Comparison of ENCODE assay signal across 26 mouse cellular contexts in the genomic region with DNA sequence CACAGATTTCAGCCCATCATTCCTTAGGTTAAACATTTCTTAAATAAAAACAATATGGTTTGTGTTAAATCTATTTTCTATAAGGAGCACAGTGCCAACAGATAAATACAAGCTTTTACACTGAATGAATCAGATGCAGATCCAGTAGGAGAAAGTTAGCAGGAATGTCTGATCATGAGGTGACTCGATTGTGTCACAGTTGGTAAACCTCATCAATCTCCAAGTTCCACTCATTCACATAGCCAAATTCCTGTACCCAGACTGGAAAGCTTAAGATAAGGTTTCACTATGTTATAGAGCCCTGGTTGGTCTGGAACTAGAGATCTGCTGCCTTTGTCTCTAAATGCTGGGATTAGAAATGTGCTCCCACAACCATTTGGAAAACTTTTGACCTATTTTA. TPM values are rescaled to one million over a fixed set of nuclear protein-coding genes. Genes with fewer than 3 reads are reported as not detected.
A peak's percentile ranks its signal among the peaks of the same experiment; 100 is the strongest.
DNase-seq lines count a peak whose midpoint lies in the region; ATAC-seq and TF ChIP-seq lines count a peak whose summit lies in the region.
"Had no signal": no experiment of that assay in that cellular context is flagged by ENCODE, and none has a peak within 500 bp of the region (broad histone marks: within the 10 kb centered on the region; RNA-seq: fewer than 3 reads in every experiment).

No protein-coding gene starts in this region.

- peaks cover 74% of the 10 kb centered on the region for H3K4me1 ChIP-seq in liver, embryonic 12.5 days
- peaks cover 45% of the 10 kb centered on the region for H3K4me1 ChIP-seq in liver, embryonic 11.5 days (replicated peaks; ENCODE audit: control insufficient read depth, insufficient read depth, low read length)
- H3K4me1 ChIP-seq in MEL (ENCODE audit: control insufficient read depth in 1 of 2, insufficient read depth in 2 of 2, low read length in 2 of 2): peaks cover 25 to 70% of the 10 kb centered on the region in 2 experiments

- no peak for TF ChIP-seq EP300 in MEL (IDR thresholded peaks at IDR 0.05; ENCODE audit: low read depth in 1 of 2, low read length in 2 of 2)

- H3K27ac ChIP-seq in gastrocnemius, adult 2 months: 0 out of 2 replicates have a peak overlapping the region, but pooled peaks have one; percentile 32
- H3K27ac ChIP-seq in liver, embryonic 12.5 days: 0 out of 2 replicates have a peak overlapping the region, but pooled peaks have one; percentile 10
- H3K27ac ChIP-seq in liver, embryonic 11.5 days (ENCODE audit: low read depth, low read length): no peak overlapping the region
- peak overlapping the region; percentile 36 for H3K27ac ChIP-seq in MEL (ENCODE audit: control insufficient read depth, low read depth, low read length)
- H3K27ac ChIP-seq: embryonic facial prominence, embryonic 10.5 days; embryonic facial prominence, embryonic 13.5 days; forebrain, embryonic 12.5 days; forebrain, embryonic 15.5 days; heart, adult 2 months; hindbrain, embryonic 12.5 days; hindbrain, embryonic 15.5 days had no signal

- H3K9me3 ChIP-seq in liver, embryonic 12.5 days (replicated peaks): no peaks in the 10 kb centered on the region
- no peaks in the 10 kb centered on the region for H3K9me3 ChIP-seq in liver, embryonic 11.5 days (ENCODE audit: control insufficient read depth, low read length)
- no peaks in the 10 kb centered on the region for H3K9me3 ChIP-seq in MEL (replicated peaks; ENCODE audit: insufficient read depth, low read length)
- H3K9me3 ChIP-seq: embryonic facial prominence, embryonic 10.5 days; embryonic facial prominence, embryonic 13.5 days; forebrain, embryonic 12.5 days; forebrain, embryonic 15.5 days; hindbrain, embryonic 12.5 days; hindbrain, embryonic 15.5 days had no signal

- no peak for DNase-seq in gastrocnemius, adult 2 months
- no peak for DNase-seq in gastrocnemius, postnatal 4 days (ENCODE audit: low spot score in 2 of 2)
- no peak for DNase-seq in liver, embryonic 11.5 days (ENCODE audit: low spot score)
- no peak for DNase-seq in MEL (ENCODE audit: low read depth, low spot score)
- DNase-seq in heart, adult 8-10 months (ENCODE audit: low spot score): no peak
- no peak for DNase-seq in urinary bladder, postnatal 36 days (ENCODE audit: low spot score in 2 of 2)
- DNase-seq: adrenal gland, adult 2 months; adrenal gland, postnatal 14 days; B cell, adult 2 months; cerebellum, adult 11 months; cerebellum, adult 2 months; cerebellum, postnatal 10 days; cerebellum, postnatal 36 days; embryo, embryonic 11 days; gastrocnemius, postnatal 14 days; heart, adult 2 months had no signal

- no peak overlapping the region for H3K9ac ChIP-seq in liver, embryonic 12.5 days
- H3K9ac ChIP-seq in liver, embryonic 11.5 days (ENCODE audit: low read depth, low read length): no peak overlapping the region
- H3K9ac ChIP-seq in MEL (ENCODE audit: control insufficient read depth, low read depth, low read length, poor library complexity, severe bottlenecking): no peak overlapping the region
- H3K9ac ChIP-seq: embryonic facial prominence, embryonic 13.5 days; forebrain, embryonic 12.5 days; forebrain, embryonic 15.5 days; hindbrain, embryonic 12.5 days; hindbrain, embryonic 15.5 days had no signal

- TF ChIP-seq RAD21 in MEL (IDR thresholded peaks at IDR 0.05; ENCODE audit: low read depth, low read length): no peak

- 23% methylated on average over 1 of the region's 1 CpGs for WGBS in liver, embryonic 12.5 days (ENCODE audit: insufficient replicate concordance)
- 45% methylated on average over 1 of the region's 1 CpGs for WGBS in liver, embryonic 11.5 days

- TF ChIP-seq POLR2A in MEL (IDR thresholded peaks at IDR 0.05; ENCODE audit: control insufficient read depth in 1 of 2, insufficient read depth in 1 of 2, low read depth in 1 of 2, low read length in 2 of 2, poor library complexity in 1 of 2): no peak

- no peak overlapping the region for H3K4me3 ChIP-seq in gastrocnemius, adult 2 months
- no peak overlapping the region for H3K4me3 ChIP-seq in liver, embryonic 12.5 days
- H3K4me3 ChIP-seq in liver, embryonic 11.5 days (ENCODE audit: low read depth, low read length): no peak overlapping the region
- no peak overlapping the region for H3K4me3 ChIP-seq in MEL (ENCODE audit: control insufficient read depth in 1 of 2, insufficient read depth in 1 of 2, low read depth in 2 of 2, low read length in 2 of 2)
- H3K4me3 ChIP-seq: embryonic facial prominence, embryonic 10.5 days; embryonic facial prominence, embryonic 13.5 days; erythroblast, embryonic 14.5 days; forebrain, embryonic 12.5 days; forebrain, embryonic 15.5 days; heart, adult 2 months; hindbrain, embryonic 12.5 days; hindbrain, embryonic 15.5 days had no signal

- peak overlapping the region; percentile 4; the same call in 1 of the 2 replicates for H3K4me2 ChIP-seq in liver, embryonic 12.5 days
- no peak overlapping the region for H3K4me2 ChIP-seq in liver, embryonic 11.5 days
- H3K4me2 ChIP-seq: embryonic facial prominence, embryonic 13.5 days; forebrain, embryonic 12.5 days; forebrain, embryonic 15.5 days; heart, embryonic 11.5 days; hindbrain, embryonic 12.5 days; hindbrain, embryonic 15.5 days had no signal

- H3K27me3 ChIP-seq in liver, embryonic 12.5 days (replicated peaks): no peaks in the 10 kb centered on the region
- no peaks in the 10 kb centered on the region for H3K27me3 ChIP-seq in liver, embryonic 11.5 days (replicated peaks; ENCODE audit: control insufficient read depth, insufficient read depth, low read length)
- H3K27me3 ChIP-seq in MEL (ENCODE audit: control insufficient read depth in 1 of 2, insufficient read depth in 2 of 2, low read length in 2 of 2): no peaks in the 10 kb centered on the region
- H3K27me3 ChIP-seq: embryonic facial prominence, embryonic 13.5 days; forebrain, embryonic 12.5 days; forebrain, embryonic 15.5 days; hindbrain, embryonic 12.5 days; hindbrain, embryonic 15.5 days had no signal

- peaks cover 54% of the 10 kb centered on the region for H3K79me2 ChIP-seq in MEL (ENCODE audit: control insufficient read depth, insufficient read depth, low read length, poor library complexity)

- intact Hi-C loops in gastrocnemius, adult 2 months (cut with DNase I): no loop called here

- no peak for TF ChIP-seq CTCF in gastrocnemius, adult 2 months (IDR thresholded peaks at IDR 0.05)
- TF ChIP-seq CTCF in MEL (IDR thresholded peaks at IDR 0.05 in 2 of 3, conservative IDR thresholded peaks at IDR 0.05 in 1 of 3; ENCODE audit: control insufficient read depth in 1 of 3, insufficient read depth in 1 of 3, low read depth in 2 of 3, low read length in 3 of 3, poor library complexity in 1 of 3, severe bottlenecking in 1 of 3): no peak

- no peaks in the 10 kb centered on the region for H3K36me3 ChIP-seq in liver, embryonic 12.5 days
- H3K36me3 ChIP-seq in liver, embryonic 11.5 days (ENCODE audit: control insufficient read depth, insufficient read depth, low read length): no peaks in the 10 kb centered on the region; the same call in 1 of the 2 replicates
- peaks cover 5 to 66% of the 10 kb centered on the region in 2 experiments for H3K36me3 ChIP-seq in MEL (ENCODE audit: control insufficient read depth in 1 of 2, insufficient read depth in 2 of 2, low read length in 2 of 2)
- H3K36me3 ChIP-seq: embryonic facial prominence, embryonic 13.5 days; forebrain, embryonic 15.5 days; hindbrain, embryonic 12.5 days; hindbrain, embryonic 15.5 days had no signal

- ATAC-seq in liver, embryonic 12.5 days: no peak
- no peak for ATAC-seq in liver, embryonic 11.5 days (replicated peaks; ENCODE audit: low FRiP score)
- ATAC-seq in megakaryocyte-erythroid progenitor cell, adult 5-6 weeks (replicated peaks; ENCODE audit: low FRiP score, low TSS enrichment, poor library complexity, severe bottlenecking): 0 out of 2 replicates have a peak, but pooled peaks have one; percentile 17
- ATAC-seq: forebrain, embryonic 15.5 days had no signal

TF ChIP-seq in MEL, 35 proteins besides CTCF, POLR2A, EP300 and RAD21:
- no peak for TF ChIP-seq SMC3 (IDR thresholded peaks at IDR 0.05; ENCODE audit: low read depth, low read length)
- no peak for TF ChIP-seq NRF1 (IDR thresholded peaks at IDR 0.05; ENCODE audit: insufficient read depth, low read depth, low read length, poor library complexity, severe bottlenecking)
- no peak for TF ChIP-seq E2F4 (IDR thresholded peaks at IDR 0.05; ENCODE audit: borderline replicate concordance, low read depth, low read length)
- no peak for TF ChIP-seq GABPA (IDR thresholded peaks at IDR 0.05; ENCODE audit: low read depth, low read length)
- no peak for TF ChIP-seq MAZ (IDR thresholded peaks at IDR 0.05; ENCODE audit: low read depth, low read length)
- no peak for TF ChIP-seq ZC3H11A (IDR thresholded peaks at IDR 0.05; ENCODE audit: low read depth, low read length)
- no peak for TF ChIP-seq MXI1 (IDR thresholded peaks at IDR 0.05; ENCODE audit: low read depth, low read length)
- no peak for TF ChIP-seq GATA1 (IDR thresholded peaks at IDR 0.05; ENCODE audit: low read depth, low read length)
- TF ChIP-seq NELFE (IDR thresholded peaks at IDR 0.05; ENCODE audit: low read depth, low read length): no peak
- TF ChIP-seq ZNF384 (IDR thresholded peaks at IDR 0.05; ENCODE audit: low read depth, low read length): no peak
- no peak for TF ChIP-seq POLR2AphosphoS5 (IDR thresholded peaks at IDR 0.05; ENCODE audit: borderline replicate concordance, low read depth, low read length)
- TF ChIP-seq SIN3A (IDR thresholded peaks at IDR 0.05; ENCODE audit: low read length): no peak
TF ChIP-seq in MEL: peak in this region for 0.

RNA-seq across cellular contexts. Expression of a gene that starts 33.5 kb away (rescaled TPM):
- 10 to 100 TPM; 19.8 to 20.2 TPM for total RNA-seq in gastrocnemius, adult 2 months (2021)
- total RNA-seq in gastrocnemius, postnatal 4 days (2021): 10 to 100 TPM; 34.6 to 37.7 TPM
- 9.4 and 10.2 TPM in 2 replicates for polyA plus RNA-seq in liver, embryonic 12.5 days (2016; fragmentation: Nextera tagmentation; extraction: Ambion mirVana)
- 18.2 and 20.3 TPM in 2 replicates for polyA plus RNA-seq in liver, embryonic 11.5 days (2014; fragmentation: Nextera tagmentation; extraction: Ambion mirVana)
- 14.9 and 17.1 TPM in 2 replicates for total RNA-seq in MEL (2012; rRNA removed)
- 10 to 100 TPM; 56.4 to 76.3 TPM for polyA plus RNA-seq in MEL (2012; ENCODE audit: insufficient read depth in 1 of 2, insufficient read length in 2 of 2, low read depth in 1 of 2, low replicate concordance in 2 of 2, missing spikeins in 1 of 2)
- total RNA-seq in megakaryocyte-erythroid progenitor cell, adult 5-6 weeks (2014; fragmentation: Nextera tagmentation): 46.2 and 51.1 TPM in 2 replicates
- total RNA-seq in megakaryocyte-erythroid progenitor cell, adult 5-6 weeks (2017): 22.2 and 26.8 TPM in 2 replicates
- total RNA-seq in heart, adult 8-10 months (2022): 10 to 100 TPM; 27.0 to 30.0 (median 28.8) TPM
